ENCODE assay signal across 26 mouse cellular contexts in the genomic region with DNA sequence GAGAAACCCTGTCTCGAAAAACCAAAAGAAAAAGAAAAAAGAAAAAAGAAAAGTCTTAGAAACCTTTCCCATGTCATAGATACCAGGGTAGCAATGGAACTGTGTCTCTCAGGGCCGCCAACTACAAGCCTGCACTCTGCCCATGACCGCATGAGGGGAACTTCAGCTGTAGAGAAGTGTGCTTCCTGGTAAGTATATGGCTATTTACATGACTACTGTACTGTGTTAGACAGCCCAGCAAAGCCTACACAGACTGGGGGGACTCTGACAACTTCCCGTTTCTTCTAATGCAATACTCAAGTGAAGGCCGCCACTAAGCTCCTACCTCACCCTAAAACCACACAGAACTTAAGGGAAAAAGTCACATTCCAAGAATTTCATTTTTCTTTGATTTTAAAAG. TPM values are rescaled to one million over a fixed set of nuclear protein-coding genes. Genes with fewer than 3 reads are reported as not detected.
"Had no signal": no experiment of that assay in that cellular context is flagged by ENCODE, and none has a peak within 500 bp of the region (broad histone marks: within the 10 kb centered on the region; RNA-seq: fewer than 3 reads in every experiment).

No protein-coding gene starts in this region.

- DNase-seq: gastrocnemius, postnatal 14 days; gastrocnemius, postnatal 36 days; heart, adult 2 months; heart, postnatal 14 days; heart, postnatal 4 days; kidney, adult 18-20 months; kidney, adult 8-10 months; kidney, postnatal 10 days; kidney, postnatal 25 days; layer of hippocampus, adult 9-11 months; layer of hippocampus, postnatal 36 days; left cerebral cortex, postnatal 4 days had no signal

- H3K4me1 ChIP-seq: heart, embryonic 13.5 days; heart, embryonic 15.5 days; hindbrain, embryonic 13.5 days; hindbrain, embryonic 15.5 days; intestine, embryonic 15.5 days; limb, embryonic 13.5 days; limb, embryonic 15.5 days; liver, embryonic 12.5 days had no signal

- H3K4me3 ChIP-seq: heart, adult 2 months; heart, embryonic 13.5 days; heart, embryonic 15.5 days; hindbrain, embryonic 13.5 days; hindbrain, embryonic 15.5 days; intestine, embryonic 15.5 days; layer of hippocampus, adult 2 months; limb, embryonic 13.5 days; limb, embryonic 15.5 days; liver, embryonic 12.5 days had no signal

- ATAC-seq: inflammation-experienced regulatory T-cells, adult 6 months; intestine, embryonic 15.5 days; intestine, postnatal 0 days; liver, embryonic 12.5 days had no signal

- H3K27me3 ChIP-seq: heart, embryonic 13.5 days; heart, embryonic 15.5 days; hindbrain, embryonic 13.5 days; hindbrain, embryonic 15.5 days; intestine, embryonic 15.5 days; limb, embryonic 13.5 days; limb, embryonic 15.5 days; liver, embryonic 12.5 days had no signal

- H3K27ac ChIP-seq: heart, adult 2 months; heart, embryonic 13.5 days; heart, embryonic 15.5 days; hindbrain, embryonic 13.5 days; hindbrain, embryonic 15.5 days; intestine, embryonic 15.5 days; layer of hippocampus, adult 2 months; limb, embryonic 13.5 days; limb, embryonic 15.5 days; liver, embryonic 12.5 days; liver, embryonic 14.5 days had no signal

- H3K4me2 ChIP-seq: heart, embryonic 11.5 days; heart, embryonic 13.5 days; heart, embryonic 15.5 days; hindbrain, embryonic 13.5 days; hindbrain, embryonic 15.5 days; intestine, embryonic 15.5 days; limb, embryonic 13.5 days; limb, embryonic 15.5 days; liver, embryonic 12.5 days had no signal

- H3K9me3 ChIP-seq: heart, embryonic 13.5 days; heart, embryonic 15.5 days; hindbrain, embryonic 13.5 days; hindbrain, embryonic 15.5 days; intestine, embryonic 15.5 days; limb, embryonic 13.5 days; limb, embryonic 15.5 days; liver, embryonic 12.5 days had no signal

- H3K9ac ChIP-seq: heart, embryonic 13.5 days; heart, embryonic 15.5 days; hindbrain, embryonic 13.5 days; hindbrain, embryonic 15.5 days; intestine, embryonic 15.5 days; limb, embryonic 13.5 days; limb, embryonic 15.5 days; liver, embryonic 12.5 days; liver, embryonic 14.5 days had no signal

RNA-seq across cellular contexts. Expression of a gene that starts 14.8 kb away (rescaled TPM):
- total RNA-seq: liver, adult 2 months had no signal
